Mouse (Mus musculus) MEL (cell line): ENCODE results near the gene Gm9918. TPM values are rescaled to one million over a fixed set of nuclear protein-coding genes. Genes with fewer than 3 reads are reported as not detected.

Experiments used
- DNase-seq: peaks from one replicate; pipeline ENCODE4 v3.0.0; 2011; ENCODE audit warnings: low read depth, low spot score
- H3K27ac ChIP-seq: 2 replicates; pipeline ENCODE4 v1.5.1; 2012; ENCODE audit warnings: low read depth, mild to moderate bottlenecking, control low read depth, low read length, moderate library complexity; ENCODE audit not compliant: control insufficient read depth
- H3K27me3 ChIP-seq, 2 experiments: fragments of 150-350 bp in 1 of 2; sonication (generic) in 1 of 2; 2 replicates each; pipeline ENCODE4 v1.6.1; 2012; ENCODE audit warnings: low read length in 2 of 2, mild to moderate bottlenecking in 2 of 2, improper control_type of control experiment in 1 of 2, moderate library complexity in 1 of 2; ENCODE audit not compliant: insufficient read depth in 2 of 2, control insufficient read depth in 1 of 2
- H3K36me3 ChIP-seq, 2 experiments: 2 replicates each; pipeline ENCODE4 v1.6.1; 2012 to 2014; ENCODE audit warnings: low read length in 2 of 2, improper control_type of control experiment in 1 of 2, inconsistent platforms in 1 of 2, mild to moderate bottlenecking in 1 of 2; ENCODE audit not compliant: insufficient read depth in 2 of 2, control insufficient read depth in 1 of 2
- H3K4me1 ChIP-seq, 2 experiments: fragments of 150-350 bp in 1 of 2; sonication (generic) in 1 of 2; 2 replicates each; pipeline ENCODE4 v1.6.1; 2012; ENCODE audit warnings: low read length in 2 of 2, improper control_type of control experiment in 1 of 2, mild to moderate bottlenecking in 1 of 2; ENCODE audit not compliant: insufficient read depth in 2 of 2, control insufficient read depth in 1 of 2
- H3K4me3 ChIP-seq, 2 experiments: fragments of 150-350 bp in 1 of 2; sonication (generic) in 1 of 2; 2 replicates each; pipeline ENCODE4 v1.5.1; 2012; ENCODE audit warnings: low read depth in 2 of 2, low read length in 2 of 2, mild to moderate bottlenecking in 2 of 2, moderate library complexity in 2 of 2, control low read depth in 1 of 2, improper control_type of control experiment in 1 of 2; ENCODE audit not compliant: control insufficient read depth in 1 of 2, insufficient read depth in 1 of 2
- H3K79me2 ChIP-seq: 2 replicates; pipeline ENCODE4 v1.6.1; 2012; ENCODE audit warnings: mild to moderate bottlenecking, low read length, moderate library complexity; ENCODE audit not compliant: control insufficient read depth, poor library complexity, insufficient read depth
- H3K9ac ChIP-seq: 2 replicates; pipeline ENCODE4 v1.6.1; 2012; ENCODE audit warnings: low read depth, mild to moderate bottlenecking, control low read depth, low read length, moderate library complexity; ENCODE audit not compliant: control insufficient read depth, poor library complexity, severe bottlenecking
- H3K9me3 ChIP-seq: fragments of 150-350 bp; sonication (generic); replicated peaks from 2 replicates; pipeline ENCODE4 v1.6.1; 2012; ENCODE audit warnings: mild to moderate bottlenecking, low read length, improper control_type of control experiment, moderate library complexity; ENCODE audit not compliant: insufficient read depth
- CHD1 ChIP-seq: IDR thresholded peaks from 2 replicates; pipeline ENCODE4 v1.6.1; 2012; ENCODE audit warnings: low read depth, mild to moderate bottlenecking, inconsistent platforms, low read length, improper control_type of control experiment
- CHD2 ChIP-seq: IDR thresholded peaks from 2 replicates; pipeline ENCODE4 v1.6.1; 2011; ENCODE audit warnings: low read length, improper control_type of control experiment
- CTCF ChIP-seq, 3 experiments: IDR thresholded peaks in 2 of 3; conservative IDR thresholded peaks in 1 of 3; 2 replicates each; pipeline ENCODE4 v1.5.1; 2011 to 2012; ENCODE audit warnings: low read length in 3 of 3, low read depth in 2 of 3, mild to moderate bottlenecking in 2 of 3, improper control_type of control experiment in 1 of 3, inconsistent platforms in 1 of 3, mixed read lengths in 1 of 3, moderate library complexity in 1 of 3; ENCODE audit not compliant: control insufficient read depth in 1 of 3, insufficient read depth in 1 of 3, poor library complexity in 1 of 3, severe bottlenecking in 1 of 3
- E2F4 ChIP-seq: IDR thresholded peaks from 2 replicates; pipeline ENCODE4 v1.6.1; 2011; ENCODE audit warnings: low read depth, low read length, improper control_type of control experiment, borderline replicate concordance
- GABPA ChIP-seq: IDR thresholded peaks from 2 replicates; pipeline ENCODE4 v1.6.1; 2012; ENCODE audit warnings: low read depth, mild to moderate bottlenecking, inconsistent platforms, low read length, improper control_type of control experiment, moderate library complexity
- HCFC1 ChIP-seq: IDR thresholded peaks from 2 replicates; pipeline ENCODE4 v1.6.1; 2012; ENCODE audit warnings: low read depth, mild to moderate bottlenecking, inconsistent platforms, low read length, improper control_type of control experiment, moderate library complexity
- KAT2A ChIP-seq: conservative IDR thresholded peaks from 2 replicates; pipeline ENCODE4 v1.6.1; 2012; ENCODE audit warnings: low read depth, low read length, improper control_type of control experiment, inconsistent platforms
- MAZ ChIP-seq: IDR thresholded peaks from 2 replicates; pipeline ENCODE4 v1.6.1; 2012; ENCODE audit warnings: low read depth, mild to moderate bottlenecking, inconsistent platforms, low read length, improper control_type of control experiment
- MXI1 ChIP-seq: IDR thresholded peaks from 2 replicates; pipeline ENCODE4 v1.6.1; 2011; ENCODE audit warnings: mild to moderate bottlenecking, low read depth, low read length, improper control_type of control experiment
- MYB ChIP-seq: IDR thresholded peaks from 2 replicates; pipeline ENCODE4 v1.6.1; 2011; ENCODE audit warnings: mild to moderate bottlenecking, low read depth, low read length, improper control_type of control experiment
- NELFE ChIP-seq: IDR thresholded peaks from 2 replicates; pipeline ENCODE4 v1.6.1; 2011; ENCODE audit warnings: low read depth, low read length, improper control_type of control experiment
- POLR2A ChIP-seq, 2 experiments: IDR thresholded peaks; 2 replicates each; pipeline ENCODE4 v1.6.1; 2011 to 2012; ENCODE audit warnings: low read length in 2 of 2, mild to moderate bottlenecking in 2 of 2, control low read depth in 1 of 2, improper control_type of control experiment in 1 of 2, low read depth in 1 of 2, moderate library complexity in 1 of 2; ENCODE audit not compliant: control insufficient read depth in 1 of 2, insufficient read depth in 1 of 2, poor library complexity in 1 of 2
- RAD21 ChIP-seq: IDR thresholded peaks from 2 replicates; pipeline ENCODE4 v1.6.1; 2011; ENCODE audit warnings: mild to moderate bottlenecking, low read depth, low read length, improper control_type of control experiment
- RCOR1 ChIP-seq: IDR thresholded peaks from 2 replicates; pipeline ENCODE4 v1.6.1; 2012; ENCODE audit warnings: low read depth, mild to moderate bottlenecking, inconsistent platforms, low read length, improper control_type of control experiment
- SIN3A ChIP-seq: IDR thresholded peaks from 2 replicates; pipeline ENCODE4 v1.6.1; 2012; ENCODE audit warnings: low read length, improper control_type of control experiment, inconsistent platforms
- SMC3 ChIP-seq: IDR thresholded peaks from 2 replicates; pipeline ENCODE4 v1.6.1; 2011; ENCODE audit warnings: low read depth, low read length, improper control_type of control experiment
- TAL1 ChIP-seq: IDR thresholded peaks from 2 replicates; pipeline ENCODE4 v1.6.1; 2012; ENCODE audit warnings: mild to moderate bottlenecking, inconsistent platforms, low read length, moderate library complexity, mixed read lengths
- TCF12 ChIP-seq: IDR thresholded peaks from 2 replicates; pipeline ENCODE4 v1.6.1; 2014; ENCODE audit warnings: low read depth, mild to moderate bottlenecking, inconsistent platforms, low read length, improper control_type of control experiment, moderate library complexity
- UBTF ChIP-seq: IDR thresholded peaks from 2 replicates; pipeline ENCODE4 v1.6.1; 2012; ENCODE audit warnings: low read depth, mild to moderate bottlenecking, inconsistent platforms, low read length, improper control_type of control experiment, moderate library complexity, borderline replicate concordance; ENCODE audit not compliant: insufficient read depth
- ZC3H11A ChIP-seq: IDR thresholded peaks from 2 replicates; pipeline ENCODE4 v1.6.1; 2012; ENCODE audit warnings: low read depth, mild to moderate bottlenecking, inconsistent platforms, low read length, improper control_type of control experiment
- polyA plus RNA-seq, 2 experiments: library from polyadenylated mRNA; stranded (reverse) in 1 of 2; unstranded in 1 of 2; fragments of >175 nt in 1 of 2; fragments of >200 nt in 1 of 2; gene quantifications; 2 replicates each; pipeline versions ENCODE4 v1.2.1 to v1.2.4; 2012; ENCODE audit warnings: low replicate concordance in 2 of 2, low read depth in 1 of 2; ENCODE audit not compliant: insufficient read length in 2 of 2, insufficient read depth in 1 of 2, missing spikeins in 1 of 2
- total RNA-seq: library from RNA; depleted of rRNA; stranded (reverse); fragments of 300-350 nt; gene quantifications from 2 replicates; pipeline ENCODE4 v1.2.3, GENCODE M21; 2012; rRNA removed

Gm9918 gene
- total RNA-seq = not detected in 2 replicates
- polyA plus RNA-seq = under 1 TPM in 1 of 2 experiments, not detected in 1; 0.04 TPM

DNA sequence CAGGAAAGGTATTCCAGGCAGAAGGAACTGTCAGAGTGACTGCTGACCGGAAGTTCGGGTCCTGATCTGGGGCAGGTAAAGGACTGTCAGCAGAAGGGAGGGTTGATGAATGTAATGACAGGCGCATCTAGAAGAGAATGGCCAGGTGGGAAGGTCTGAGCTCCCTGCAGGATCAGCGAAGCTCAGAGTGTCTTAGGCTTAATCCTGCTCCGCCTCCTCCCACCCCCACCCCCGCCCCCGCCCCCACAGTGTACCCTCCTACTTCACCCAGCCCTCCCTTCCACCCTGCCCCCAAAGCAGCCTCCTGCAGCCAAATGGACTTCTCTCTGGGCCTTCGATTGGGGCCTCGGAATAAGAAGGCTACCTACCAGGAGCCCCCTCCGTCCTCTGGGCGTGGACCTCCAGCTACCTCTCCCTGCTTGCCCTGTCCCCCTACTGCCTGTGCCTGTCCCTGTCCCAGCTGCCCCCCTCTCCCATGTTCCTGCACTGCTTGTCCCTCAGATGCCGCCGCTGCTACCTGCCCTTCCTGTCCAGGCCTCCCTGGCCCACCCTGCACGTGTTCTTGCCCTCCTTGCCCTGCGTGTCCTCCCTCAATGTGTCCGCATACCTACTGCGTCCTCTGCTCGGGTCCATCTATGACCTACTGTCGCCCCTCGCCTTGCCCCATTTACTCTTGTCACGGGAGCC, at the start of gene Gm9918:
Gm9918 (plus strand) TSS at position 290 of the 687 bp plus-strand sequence.
- Histone ChIP-seq H3K27ac (no peak within 1 kb of the TSS), H3K4me1 (no peaks in the 10 kb centered on the region), H3K9ac (no peak within 1 kb of the TSS), H3K27me3 (peaks cover 19 to 27% of the 10 kb centered on the region in 2 experiments)
- TF ChIP-seq TAL1 (no peak), CHD2 (no peak)
- TF ChIP-seq, all 39 proteins: peak for 0
- DNase-seq = no peak
- no peak within 1 kb of the TSS for H3K4me3 ChIP-seq
- H3K79me2 ChIP-seq = no peaks in the 10 kb centered on the region
- no peaks in the 10 kb centered on the region for H3K36me3 ChIP-seq
- H3K9me3 ChIP-seq = no peaks in the 10 kb centered on the region

DNA sequence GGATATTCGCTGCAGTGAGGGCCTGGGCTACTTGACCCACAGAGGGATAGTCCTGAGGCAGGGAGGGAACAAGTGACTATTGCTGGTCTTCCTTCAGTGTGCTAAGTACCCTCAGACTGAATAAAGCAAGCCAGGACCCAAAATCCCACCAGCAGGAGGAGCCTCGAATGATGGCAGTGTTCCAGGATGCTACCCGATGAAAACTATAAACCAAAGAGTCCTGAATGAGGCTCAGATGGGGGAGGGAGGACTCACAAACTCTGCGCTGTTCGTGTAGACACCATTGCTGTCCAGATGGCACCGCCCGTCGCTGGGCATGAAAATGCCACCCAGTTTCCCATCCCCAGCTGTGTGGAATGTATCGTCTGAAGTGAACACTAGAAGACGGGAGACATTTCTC, 48.0 kb upstream of the Gm9918 start:
- no peak for TF ChIP-seq GABPA
- TF ChIP-seq UBTF = no peak
- no peak for TF ChIP-seq SIN3A
- TF ChIP-seq HCFC1 = no peak
- no peak for TF ChIP-seq MXI1
- no peak for TF ChIP-seq MYB
- no peak for TF ChIP-seq RCOR1
- no peak for TF ChIP-seq TAL1
- TF ChIP-seq MAZ = no peak
- Histone ChIP-seq H3K4me1 (peaks cover 5 to 20% of the 10 kb centered on the region in 2 experiments), H3K27me3 (no peaks in the 10 kb centered on the region), H3K4me3 (no peak overlapping the region), H3K36me3 (peaks cover 0 to 11% of the 10 kb centered on the region in 2 experiments; a peak in 2 of 4 replicates), H3K27ac (no peak overlapping the region), H3K79me2 (no peaks in the 10 kb centered on the region), H3K9me3 (no peaks in the 10 kb centered on the region), H3K9ac (no peak overlapping the region)
- no peak for DNase-seq

DNA sequence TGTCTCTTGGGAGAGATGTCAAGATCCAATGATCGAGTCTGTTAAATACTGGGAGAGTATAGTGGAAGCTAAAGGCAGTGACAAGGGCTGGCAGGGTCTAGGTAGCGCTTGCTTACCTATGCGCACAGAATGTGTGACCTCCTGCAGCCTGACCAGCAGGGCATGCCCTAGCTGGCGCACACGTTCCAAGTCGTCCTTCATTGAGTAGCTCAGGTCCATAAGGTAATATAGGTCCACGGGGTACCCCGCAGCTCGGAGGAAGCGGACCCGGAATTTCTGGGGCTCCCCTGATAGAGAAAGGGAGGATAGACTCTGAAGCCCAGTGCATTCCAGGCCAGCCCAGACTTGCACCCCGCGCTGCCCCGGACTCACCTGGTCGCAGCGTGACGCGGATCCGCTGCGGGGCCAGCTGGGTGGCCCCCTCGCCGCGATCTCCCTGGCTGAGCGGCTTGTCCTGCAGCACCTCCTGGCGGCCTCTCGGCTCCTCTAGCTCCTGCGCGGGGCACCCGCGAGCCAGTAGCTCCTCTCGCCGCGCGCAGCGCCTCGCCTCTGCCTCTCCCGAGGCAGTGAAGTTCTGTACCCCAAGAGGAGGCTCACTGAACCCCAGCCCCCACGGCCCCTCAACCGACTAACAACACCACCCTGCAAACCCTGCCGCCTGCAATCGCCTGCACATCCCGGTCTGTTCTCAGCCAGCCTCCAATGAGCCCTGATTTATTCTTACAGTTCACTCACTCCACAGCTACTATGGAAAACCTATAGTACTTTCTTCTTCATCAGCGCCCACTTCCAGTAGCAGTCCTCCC, 46.0 kb upstream of the Gm9918 start:
- H3K36me3 ChIP-seq = peaks cover 0 to 14% of the 10 kb centered on the region in 2 experiments; a peak in 2 of 4 replicates
- H3K4me3 ChIP-seq = peak overlapping the region in 1 of 2 experiments; percentile 0; a peak in 1 of 4 replicates
- H3K27me3 ChIP-seq = no peaks in the 10 kb centered on the region
- H3K9ac ChIP-seq = no peak overlapping the region
- DNase-seq = peak; percentile 67
- no peaks in the 10 kb centered on the region for H3K9me3 ChIP-seq
- H3K4me1 ChIP-seq = peaks cover 8 to 25% of the 10 kb centered on the region in 2 experiments
- H3K79me2 ChIP-seq = no peaks in the 10 kb centered on the region
- H3K27ac ChIP-seq = peak overlapping the region; percentile 4
- TF ChIP-seq TCF12 (no peak), POLR2A (IDR thresholded peaks at IDR 0.05; ENCODE audit: control insufficient read depth in 1 of 2, insufficient read depth in 1 of 2, low read depth in 1 of 2, low read length in 2 of 2, poor library complexity in 1 of 2) (no peak), E2F4 (no peak), TAL1 (no peak), CHD1 (no peak), CTCF (IDR thresholded peaks at IDR 0.05 in 2 of 3, conservative IDR thresholded peaks at IDR 0.05 in 1 of 3; ENCODE audit: control insufficient read depth in 1 of 3, insufficient read depth in 1 of 3, low read depth in 2 of 3, low read length in 3 of 3, poor library complexity in 1 of 3, severe bottlenecking in 1 of 3) (peak in 2 of 3 experiments; percentile 58 to 76; a peak in 5 of 6 replicates), RAD21 (peak; percentile 51), ZC3H11A (peak; percentile 33), CHD2 (no peak), KAT2A (no peak), NELFE (no peak), SMC3 (peak; percentile 39; the same call in 1 of the 2 replicates)
